8 mouse cellular contexts compared by ENCODE assay signal in the genomic region with DNA sequence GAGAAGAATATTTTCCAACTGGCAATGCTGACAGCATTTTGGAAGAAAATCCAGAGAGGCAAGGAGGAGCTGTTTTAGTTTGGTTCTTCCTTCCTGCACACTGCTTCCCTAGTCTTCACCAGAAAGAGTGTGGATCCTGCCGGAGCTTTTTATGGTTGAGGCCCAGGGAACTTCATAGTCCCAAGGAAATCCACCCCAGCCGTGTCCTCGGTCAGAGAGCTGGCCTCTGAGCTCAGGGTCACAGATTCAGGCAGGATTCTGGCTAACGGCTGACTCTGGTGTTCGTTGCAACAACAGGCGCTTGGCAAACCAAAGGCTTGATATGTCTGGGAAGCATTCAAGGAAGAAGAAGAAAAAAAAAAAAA. TPM values are rescaled to one million over a fixed set of nuclear protein-coding genes. Genes with fewer than 3 reads are reported as not detected.
DNase-seq lines count a peak whose midpoint lies in the region; ATAC-seq and TF ChIP-seq lines count a peak whose summit lies in the region.

No protein-coding gene starts in this region.

- H3K4me3 ChIP-seq in liver, postnatal 0 days (ENCODE audit: low read depth, low read length): no peak overlapping the region
- H3K4me3 ChIP-seq in intestine, embryonic 15.5 days (replicated peaks): no peak overlapping the region

- H3K27ac ChIP-seq in liver, postnatal 0 days (ENCODE audit: low read depth): 0 out of 2 replicates have a peak overlapping the region, but pooled peaks have one; percentile 31
- H3K27ac ChIP-seq in intestine, embryonic 15.5 days: peak overlapping the region; percentile 93

- WGBS in liver, postnatal 0 days (ENCODE audit: insufficient replicate concordance): 48% methylated on average over 6 of the region's 6 CpGs
- WGBS in intestine, embryonic 15.5 days: 22% methylated on average over 6 of the region's 6 CpGs

- no peak overlapping the region for H3K4me2 ChIP-seq in liver, postnatal 0 days (ENCODE audit: low read depth, low read length)
- H3K4me2 ChIP-seq in intestine, embryonic 15.5 days (replicated peaks): no peak overlapping the region; the same call in 1 of the 2 replicates

- no peaks in the 10 kb centered on the region for H3K36me3 ChIP-seq in liver, postnatal 0 days (replicated peaks; ENCODE audit: insufficient read depth, low read length)
- H3K36me3 ChIP-seq in intestine, embryonic 15.5 days: no peaks in the 10 kb centered on the region

- DNase-seq in adrenal gland, adult (ENCODE audit: inconsistent age in 2 of 2, low spot score in 1 of 2): peak; percentile 48 to 83
- DNase-seq in adrenal gland, postnatal 4 days (ENCODE audit: low spot score in 2 of 2): no peak
- DNase-seq in liver, postnatal 0 days: no peak
- no peak for DNase-seq in liver
- DNase-seq in lung, postnatal 36 days: peak; percentile 35
- DNase-seq in B cell, adult 2 months: no peak
- no peak for DNase-seq in embryo, embryonic 9.5 days (ENCODE audit: extremely low spot score)

- H3K9ac ChIP-seq in liver, postnatal 0 days (replicated peaks): no peak overlapping the region
- H3K9ac ChIP-seq in intestine, embryonic 15.5 days: no peak overlapping the region

- no peaks in the 10 kb centered on the region for H3K27me3 ChIP-seq in liver, postnatal 0 days (ENCODE audit: insufficient read depth, low read length)
- no peaks in the 10 kb centered on the region for H3K27me3 ChIP-seq in intestine, embryonic 15.5 days (replicated peaks)

- no peak for TF ChIP-seq EP300 in liver, postnatal 0 days (IDR thresholded peaks at IDR 0.05; ENCODE audit: low read depth)

- ATAC-seq in liver, postnatal 0 days: no peak
- peak; percentile 37; the same call in 1 of the 2 replicates for ATAC-seq in intestine, embryonic 15.5 days

- peaks cover 15% of the 10 kb centered on the region for H3K4me1 ChIP-seq in liver, postnatal 0 days (ENCODE audit: insufficient read depth)
- H3K4me1 ChIP-seq in intestine, embryonic 15.5 days (replicated peaks): peaks cover 27% of the 10 kb centered on the region

- H3K9me3 ChIP-seq in liver, postnatal 0 days (ENCODE audit: low read length): no peaks in the 10 kb centered on the region
- H3K9me3 ChIP-seq in intestine, embryonic 15.5 days: no peaks in the 10 kb centered on the region

- TF ChIP-seq CTCF in liver, postnatal 0 days (IDR thresholded peaks at IDR 0.05; ENCODE audit: low read depth): no peak

RNA-seq across cellular contexts. Expression of gene Ctdsp2, which starts 15.6 kb away (rescaled TPM):
- total RNA-seq in adrenal gland, postnatal 4 days (2021): 100 to 1,000 TPM; 244 to 246 TPM
- 10.7 and 11.4 TPM in 2 replicates for polyA plus RNA-seq in liver, postnatal 0 days (2015; fragmentation: Nextera tagmentation; extraction: Ambion mirVana)
- 53.6 and 55.2 TPM in 2 replicates for polyA plus RNA-seq in intestine, embryonic 15.5 days (2015; fragmentation: Nextera tagmentation; extraction: Ambion mirVana)

RNA-seq across cellular contexts. Expression of gene Avil, which starts 37.6 kb away (rescaled TPM):
- under 1 TPM; 0.67 to 0.90 TPM for total RNA-seq in adrenal gland, postnatal 4 days (2021)
- polyA plus RNA-seq in liver, postnatal 0 days (2015; fragmentation: Nextera tagmentation; extraction: Ambion mirVana): 0.04 TPM in 1 of 2 replicates, not detected in the other
- 0.10 and 0.21 TPM in 2 replicates for polyA plus RNA-seq in intestine, embryonic 15.5 days (2015; fragmentation: Nextera tagmentation; extraction: Ambion mirVana)

Comparison
In these comparisons a context has a peak if more than half of its experiments do, and no peak if none do; other contexts are left out.
1. DNase-seq: peak in adrenal gland, adult (2 of 2) and lung, postnatal 36 days (single experiment); none in adrenal gland, postnatal 4 days (0 of 2), liver, postnatal 0 days (single experiment), liver (single experiment), B cell, adult 2 months (0 of 2) and embryo, embryonic 9.5 days (single experiment).